Mouse (Mus musculus) frontal cortex, adult 2 months (tissue): Measurements from ENCODE around the gene Clybl. TPM values are rescaled to one million over a fixed set of nuclear protein-coding genes. Genes with fewer than 3 reads are reported as not detected.

Experiments
- DNase-seq, 2 experiments: peaks; one replicate each; pipeline ENCODE4 v3.0.0; 2022; ENCODE audit warnings: low spot score in 1 of 2; ENCODE audit errors: extremely low spot score in 1 of 2
- polyA plus RNA-seq: library from polyadenylated mRNA; depleted of rRNA; stranded (reverse); fragments of >200 nt; gene quantifications from 2 replicates; pipeline ENCODE4 v1.2.3, GENCODE M21; 2012; rRNA removed

Gene Clybl
- 24.5 and 24.6 TPM in 2 replicates for polyA plus RNA-seq

- peak; percentile 80 to 95 for DNase-seq
These were observed at the start of gene Clybl for GRCm38 (mm10) chr14:122181078-122181814. Gene Clybl, plus strand, starts transcription at chr14:122181704.

GRCm38 (mm10) chr14:122136368-122136928 is 45.1 kb upstream of the Clybl start:
- DNase-seq: no peak

- no peak for DNase-seq
These were observed 44.3 kb upstream of the Clybl start for GRCm38 (mm10) chr14:122137234-122137633.

GRCm38 (mm10) chr14:122140126-122140525 is 41.4 kb upstream of the Clybl start:
- DNase-seq: no peak

- DNase-seq: no peak
These were observed 37.8 kb upstream of the Clybl start for GRCm38 (mm10) chr14:122143585-122144269.

GRCm38 (mm10) chr14:122145374-122145773 is 36.1 kb upstream of the Clybl start:
- no peak for DNase-seq

GRCm38 (mm10) chr14:122150616-122151015 is 30.9 kb upstream of the Clybl start:
- DNase-seq: no peak

GRCm38 (mm10) chr14:122157738-122158137 is 23.8 kb upstream of the Clybl start:
- DNase-seq: no peak

GRCm38 (mm10) chr14:122160916-122161315 is 20.6 kb upstream of the Clybl start:
- DNase-seq: no peak

GRCm38 (mm10) chr14:122168912-122169311 is 12.6 kb upstream of the Clybl start:
- no peak for DNase-seq

GRCm38 (mm10) chr14:122170202-122170781 is 11.2 kb upstream of the Clybl start:
- no peak for DNase-seq

GRCm38 (mm10) chr14:122171031-122171430 is 10.5 kb upstream of the Clybl start:
- DNase-seq: no peak

- DNase-seq: no peak
These were observed 5.2 kb upstream of the Clybl start for GRCm38 (mm10) chr14:122176263-122176798.

GRCm38 (mm10) chr14:122179262-122179661 is 2.2 kb upstream of the Clybl start:
- peak in 1 of 2 experiments; percentile 20 for DNase-seq

GRCm38 (mm10) chr14:122181815-122182157 is 282 bp downstream of the Clybl start:
- DNase-seq: no peak

- no peak for DNase-seq
These were observed 716 bp downstream of the Clybl start for GRCm38 (mm10) chr14:122182220-122182619.

GRCm38 (mm10) chr14:122183974-122184373 is 2.5 kb downstream of the Clybl start:
- DNase-seq: no peak

GRCm38 (mm10) chr14:122188250-122188649 is 6.7 kb downstream of the Clybl start:
- no peak for DNase-seq

- no peak for DNase-seq
These were observed 8.4 kb downstream of the Clybl start for GRCm38 (mm10) chr14:122189901-122190300.

GRCm38 (mm10) chr14:122190527-122190926 is 9.0 kb downstream of the Clybl start:
- DNase-seq: no peak

GRCm38 (mm10) chr14:122190941-122191510 is 9.5 kb downstream of the Clybl start:
- DNase-seq: peak in 1 of 2 experiments; percentile 87
